Mouse (Mus musculus): ENCODE data around the gene Pex14. TPM values are rescaled to one million over a fixed set of nuclear protein-coding genes. Genes with fewer than 3 reads are reported as not detected.
A peak's percentile ranks its signal among the peaks of the same experiment; 100 is the strongest.

Pex14 gene
- total RNA-seq, 2 experiments from 2014 or later, result 52.1 to 55.0 TPM

DNA sequence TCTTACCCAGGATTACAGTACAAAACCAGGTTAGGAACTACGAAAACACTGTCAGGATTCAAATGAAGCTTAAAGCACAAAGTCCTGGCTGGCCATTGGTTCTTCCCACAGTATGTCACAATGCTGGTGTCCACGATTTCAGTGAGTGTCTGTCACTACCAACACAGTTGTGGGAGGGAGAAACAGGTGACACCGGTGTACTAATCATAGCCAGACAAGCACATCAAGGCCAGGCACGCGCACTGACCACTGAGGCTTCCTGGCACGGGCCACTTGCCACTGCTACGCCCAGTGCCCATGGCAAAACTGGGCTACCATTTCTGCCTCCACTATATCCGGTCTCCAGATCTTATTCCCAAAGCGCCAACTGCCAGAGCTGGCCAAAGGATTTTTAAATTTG, 40.0 kb downstream of the Pex14 start:
- DNase-seq (ENCODE audit: low spot score in 2 of 2), result no peak

DNA sequence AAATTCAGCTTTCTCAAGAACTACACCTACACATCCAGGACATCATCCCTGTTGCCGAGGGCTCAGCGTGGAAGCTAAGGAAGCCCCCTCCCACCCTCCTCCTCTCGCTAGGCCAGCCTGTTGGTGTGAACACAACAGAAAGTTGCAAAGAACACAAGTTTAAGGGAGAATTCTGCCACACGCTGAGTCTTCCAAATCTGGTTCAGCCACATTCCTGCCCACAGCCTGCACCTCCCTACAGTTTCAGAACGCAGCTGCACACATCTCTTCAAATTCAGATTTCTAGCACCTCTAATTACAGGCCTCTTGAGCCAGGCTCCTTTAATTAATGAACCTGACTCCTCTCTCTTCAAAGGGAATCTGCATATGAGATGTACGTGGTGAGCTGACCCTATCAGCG, 41.4 kb downstream of the Pex14 start:
- DNase-seq (ENCODE audit: low spot score in 2 of 2), result peak in 1 of 2 experiments; percentile 30

DNA sequence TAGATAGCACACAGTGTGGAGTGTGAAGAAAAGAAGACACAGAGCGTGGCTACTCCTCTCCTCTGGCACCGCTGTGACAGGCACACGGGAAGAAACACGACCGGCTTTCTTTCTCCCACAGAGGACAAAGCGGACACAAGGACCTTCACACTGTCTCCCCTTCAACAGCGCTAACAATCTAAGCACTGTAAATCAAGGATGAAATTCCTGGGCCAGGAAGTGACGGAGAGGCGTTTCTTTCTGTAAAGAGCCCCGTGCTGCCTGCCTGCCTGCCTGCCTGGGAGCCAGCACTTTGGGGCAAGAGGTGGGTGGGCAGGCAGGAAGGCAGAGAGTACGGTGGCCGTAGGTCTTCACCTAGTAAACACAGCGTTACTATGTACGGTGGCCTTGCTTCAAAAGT, 42.2 kb downstream of the Pex14 start:
- no peak for DNase-seq (ENCODE audit: low spot score in 2 of 2)

DNA sequence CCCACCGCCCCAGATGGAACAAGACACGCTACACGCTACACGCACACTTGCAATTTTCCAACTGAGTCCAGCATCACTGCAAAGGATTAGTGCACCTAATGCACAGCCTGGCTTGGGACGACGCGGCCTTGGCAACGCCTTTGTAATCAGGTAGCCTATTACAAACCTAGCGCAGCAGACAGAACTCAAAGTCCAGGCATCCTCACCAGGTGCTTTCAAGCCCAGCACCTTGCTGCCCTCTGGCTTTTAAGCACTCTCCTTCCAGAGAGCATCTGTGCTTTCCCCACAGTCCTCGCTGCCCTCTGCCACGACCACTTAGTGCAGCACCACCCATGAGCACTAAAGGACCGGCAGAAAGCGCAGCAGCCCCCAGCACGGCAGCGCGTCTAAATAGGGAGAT, 42.7 kb downstream of the Pex14 start:
- no peak for DNase-seq (ENCODE audit: low spot score in 2 of 2)

DNA sequence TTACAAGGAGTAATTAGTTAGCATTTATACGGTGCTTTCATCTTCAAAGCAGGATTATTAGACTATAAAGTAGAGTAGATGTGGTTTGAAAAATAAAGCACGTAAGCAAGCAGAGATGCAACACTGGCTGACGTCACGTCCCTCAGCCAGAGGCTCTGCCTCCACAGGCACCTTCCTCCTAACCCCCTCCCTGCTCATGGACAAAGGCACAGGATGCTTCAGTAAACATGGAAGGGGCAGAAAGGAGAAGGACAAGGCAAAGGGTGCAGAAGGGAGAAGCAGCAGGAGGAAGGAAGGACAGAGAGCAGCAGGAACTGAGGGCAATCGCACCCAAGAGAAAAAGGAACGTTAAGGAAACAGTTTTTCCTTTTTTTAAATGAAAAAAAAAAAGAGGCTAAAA, 43.8 kb downstream of the Pex14 start:
- DNase-seq (ENCODE audit: low spot score in 2 of 2), result no peak

DNA sequence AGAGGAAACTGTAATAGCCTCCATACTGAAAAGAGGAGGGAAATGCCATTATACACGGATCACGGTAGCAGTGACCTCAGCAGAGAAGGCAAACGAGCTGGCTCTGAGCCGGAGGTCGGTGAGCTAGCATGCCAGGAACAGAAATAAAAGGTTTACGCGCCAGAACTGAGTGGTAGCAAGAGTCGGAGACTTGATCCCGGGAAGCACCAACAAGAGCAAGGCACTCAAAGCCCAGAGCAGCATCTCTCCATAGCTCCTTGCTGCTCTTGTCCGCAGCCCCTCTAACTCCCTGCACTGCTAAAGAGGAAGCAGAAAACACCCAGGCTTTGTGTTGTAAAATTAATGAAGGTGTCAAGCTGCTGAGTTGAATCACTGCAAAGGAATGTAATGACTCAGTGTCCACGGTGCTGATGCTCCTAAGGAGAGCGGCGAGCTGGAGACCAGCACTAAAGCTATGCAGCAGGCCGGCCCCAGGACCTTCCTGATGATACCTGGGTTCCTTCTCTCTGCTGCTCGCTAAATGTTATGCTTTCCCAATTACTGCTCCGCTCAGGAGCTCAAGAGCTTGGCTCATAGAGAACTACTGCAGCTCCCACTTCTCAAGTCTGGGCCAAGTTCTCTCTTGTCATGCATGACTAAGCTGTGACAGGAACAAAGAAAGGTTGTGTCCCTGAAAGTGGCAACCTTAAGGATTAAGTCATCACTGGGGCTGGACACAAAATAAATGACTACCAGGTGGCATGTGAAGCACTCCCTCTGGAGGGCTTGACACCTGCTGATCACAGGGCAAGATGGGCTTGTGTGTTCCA, 50.1 kb downstream of the Pex14 start:
- no peak for DNase-seq (ENCODE audit: low spot score in 2 of 2)

DNA sequence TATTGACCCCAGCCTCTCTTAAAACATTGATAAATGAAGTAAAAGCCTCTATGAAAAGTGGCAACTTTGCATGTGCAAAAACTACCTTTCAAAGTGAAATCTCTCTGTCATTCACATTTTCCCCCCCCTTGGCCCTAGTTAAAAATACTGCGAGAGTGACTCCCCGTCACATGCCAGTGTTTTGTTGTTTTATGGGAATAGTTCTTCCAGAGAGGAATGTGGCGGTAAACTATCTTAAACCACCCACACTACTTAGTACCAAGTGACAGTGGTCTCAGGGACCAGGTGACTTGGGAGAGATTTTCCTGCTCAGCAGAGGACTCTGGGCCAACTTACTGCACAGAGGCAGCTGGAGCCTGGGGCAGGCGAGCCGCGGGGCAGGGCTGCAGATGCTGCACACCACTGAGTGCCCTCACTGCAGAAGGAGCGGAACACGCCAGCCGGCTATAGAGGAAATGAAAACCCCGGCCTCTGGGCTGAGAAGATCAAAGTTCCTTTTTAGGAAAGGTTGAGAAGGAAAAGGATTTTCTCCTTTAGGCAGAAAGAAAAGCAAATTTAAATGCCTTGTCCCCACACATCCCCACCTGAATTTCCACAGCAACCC, 50.9 kb downstream of the Pex14 start:
- DNase-seq (ENCODE audit: low spot score in 2 of 2), result no peak

DNA sequence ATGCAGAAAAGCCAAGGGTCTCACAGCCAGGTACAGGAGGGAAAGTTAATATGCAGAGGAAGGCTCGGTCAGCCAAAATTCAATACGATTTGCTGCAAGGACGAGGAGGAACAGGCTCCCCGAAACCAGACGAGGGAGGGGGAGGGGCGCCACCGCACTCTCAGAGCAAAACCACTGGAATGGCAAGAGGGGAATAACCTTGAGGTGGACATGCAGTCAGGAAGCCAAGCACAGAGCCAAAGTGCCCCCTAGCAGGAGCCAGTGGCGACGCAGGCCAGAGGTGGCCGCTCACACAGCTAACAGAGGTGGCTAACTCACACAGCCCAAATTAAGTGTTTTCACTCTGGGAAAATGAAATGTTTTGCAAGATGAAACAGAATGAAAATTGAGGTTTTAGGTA, 52.3 kb downstream of the Pex14 start:
- DNase-seq (ENCODE audit: low spot score in 2 of 2), result no peak

DNA sequence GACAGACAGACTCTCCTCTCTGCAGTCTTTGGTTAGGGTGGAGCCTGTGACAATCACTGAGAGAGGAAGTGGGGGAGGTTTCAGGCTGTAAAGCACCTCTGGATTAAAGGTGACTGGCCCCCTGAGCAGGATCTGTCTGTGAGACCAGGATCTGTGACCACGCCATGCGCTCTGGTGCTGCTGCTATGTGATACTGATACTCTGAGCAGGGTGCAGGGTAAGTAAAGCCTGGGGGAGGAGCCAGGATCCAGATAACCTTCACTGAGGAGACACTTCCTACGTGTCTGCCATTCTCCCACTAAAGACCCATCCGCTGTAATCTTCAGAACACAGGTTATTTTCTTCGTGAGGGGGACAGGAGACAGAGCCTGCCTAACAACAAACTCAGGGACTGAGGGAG, 53.8 kb downstream of the Pex14 start:
- no peak for DNase-seq (ENCODE audit: low spot score in 2 of 2)

DNA sequence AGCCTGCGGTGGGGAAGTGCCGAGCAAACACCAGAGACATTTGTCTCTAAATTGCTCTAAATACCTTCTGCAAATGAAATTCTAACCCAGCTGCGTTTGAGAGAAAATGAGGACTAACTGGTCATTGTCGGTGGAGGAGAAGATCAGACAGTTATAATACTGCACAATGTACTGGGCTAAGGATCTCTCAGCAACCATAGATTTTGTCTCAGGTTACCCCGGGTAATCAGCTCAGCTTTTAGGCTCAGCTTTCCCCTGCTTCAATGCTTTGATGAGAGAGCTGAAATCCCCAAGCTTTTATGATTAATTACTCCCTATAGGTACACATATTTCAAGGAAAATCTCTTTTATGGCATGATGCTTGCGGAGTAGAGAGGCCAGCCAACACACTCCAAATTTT, 59.4 kb downstream of the Pex14 start:
- no peak for DNase-seq (ENCODE audit: low spot score in 2 of 2)

DNA sequence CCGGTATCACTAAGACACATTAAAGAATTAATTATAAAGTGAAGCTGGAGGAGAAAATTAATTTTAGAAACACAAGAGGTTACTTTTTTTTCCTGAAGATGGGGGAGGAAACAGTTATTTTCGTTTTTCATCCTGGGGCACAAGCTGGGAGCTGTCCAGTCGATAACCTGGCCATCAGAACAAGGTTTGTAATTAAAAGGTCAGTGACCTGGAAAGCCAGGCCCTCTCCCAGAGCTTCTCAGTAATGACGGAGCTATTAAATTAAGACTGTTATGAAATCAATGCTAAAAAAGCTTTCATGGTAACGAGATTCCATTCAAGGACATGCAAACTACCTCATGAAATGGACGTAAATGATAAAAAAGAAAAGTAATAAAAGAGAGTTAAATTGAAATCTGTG, 62.0 kb downstream of the Pex14 start:
- no peak for DNase-seq (ENCODE audit: low spot score in 2 of 2)

DNA sequence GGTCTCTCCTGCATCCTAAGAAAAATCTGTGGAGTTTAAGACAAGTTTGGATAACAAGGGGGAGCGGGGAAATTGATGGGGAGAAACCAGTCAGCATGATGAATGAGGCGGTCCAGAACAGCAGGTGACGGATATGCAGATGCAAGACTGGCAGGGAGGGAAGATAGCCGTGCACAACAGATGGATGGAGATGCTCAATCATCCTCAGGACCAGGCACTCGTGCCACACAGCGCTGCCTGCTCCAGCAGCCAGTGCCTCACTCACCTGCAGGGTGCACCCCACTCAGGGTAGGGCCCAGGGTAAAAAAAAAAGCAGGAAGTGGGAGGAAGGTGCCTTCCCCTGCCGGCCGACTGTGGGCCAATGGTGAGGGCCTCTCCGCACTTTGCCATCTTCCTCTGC, 63.1 kb downstream of the Pex14 start:
- no peak for DNase-seq (ENCODE audit: low spot score in 2 of 2)

DNA sequence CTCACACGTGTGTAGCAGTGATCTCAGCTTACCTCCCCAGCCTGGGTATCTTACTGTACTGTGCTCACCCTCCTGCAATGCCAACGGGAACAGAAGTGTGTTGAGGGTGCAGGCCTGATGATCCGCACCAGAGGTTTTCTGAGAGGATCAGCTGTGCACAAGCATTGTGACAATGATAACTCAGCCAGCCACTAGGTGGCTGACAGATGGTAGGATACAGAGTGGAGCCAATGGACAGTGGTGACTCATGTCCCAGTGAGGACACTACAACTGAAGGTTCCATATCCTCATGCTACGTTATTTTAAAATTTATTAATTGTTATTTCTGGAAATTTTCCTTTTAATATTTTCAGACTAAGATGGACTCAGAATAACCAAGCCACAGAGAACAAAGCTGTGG, 68.2 kb downstream of the Pex14 start:
- DNase-seq (ENCODE audit: low spot score in 2 of 2), result no peak

DNA sequence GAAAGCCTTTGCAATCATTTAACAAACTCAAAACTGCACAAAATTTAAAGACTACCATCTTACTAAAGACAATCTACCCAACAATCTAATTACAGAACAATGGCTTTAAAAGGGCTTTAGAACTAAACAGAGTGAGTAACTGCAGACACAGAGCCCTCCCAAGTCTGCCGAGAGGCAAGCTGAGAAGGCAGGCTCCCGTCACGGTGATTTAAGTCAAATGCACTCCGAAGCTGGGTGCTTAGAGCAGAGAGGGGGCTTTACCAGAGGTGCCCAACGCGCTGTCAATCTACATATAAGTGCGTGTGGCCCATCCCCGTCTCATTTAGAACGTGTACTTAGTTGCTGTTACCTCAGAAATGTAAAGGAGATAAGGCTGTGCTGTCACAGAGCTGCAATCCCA, 72.1 kb downstream of the Pex14 start:
- DNase-seq (ENCODE audit: low spot score in 2 of 2), result no peak

DNA sequence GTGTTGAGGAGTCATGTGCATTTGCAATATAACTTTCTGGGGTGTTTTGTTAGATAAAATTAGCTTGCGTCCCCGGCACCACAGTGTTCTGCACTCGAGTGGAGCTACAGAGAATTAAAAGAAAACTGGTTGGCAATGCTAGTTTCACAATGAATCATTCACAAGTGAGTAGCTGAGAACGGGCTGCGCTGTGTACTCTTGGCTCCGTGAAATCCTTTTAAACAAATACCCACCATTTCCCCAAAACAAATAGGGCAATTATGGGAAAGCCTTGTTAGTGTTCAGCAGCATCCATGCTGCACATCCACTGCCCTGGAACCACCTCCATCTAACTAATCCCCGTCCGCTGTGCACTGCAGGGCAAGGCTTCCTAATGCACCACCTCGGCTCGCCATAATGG, 74.4 kb downstream of the Pex14 start:
- peak; percentile 6 to 12 for DNase-seq (ENCODE audit: low spot score in 2 of 2)

DNA sequence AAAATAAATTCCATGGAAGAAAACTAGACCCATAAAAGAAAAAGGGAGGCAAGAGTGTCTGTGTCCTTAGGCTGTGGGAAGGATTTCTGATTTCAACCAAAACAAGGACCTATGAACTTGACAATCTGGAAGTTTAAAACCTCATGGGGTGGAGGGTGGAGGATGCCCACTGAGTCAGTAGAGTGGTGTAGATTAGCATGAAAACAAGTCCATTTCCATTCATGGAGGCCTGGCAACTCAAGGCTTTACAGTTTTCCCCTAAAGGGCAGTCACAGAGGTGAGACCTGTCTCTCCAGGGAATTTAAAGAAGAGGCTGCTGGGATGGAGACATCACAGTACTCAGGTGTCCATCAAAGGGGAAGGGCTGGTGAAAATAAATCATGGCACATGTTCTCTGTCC, 78.7 kb downstream of the Pex14 start:
- DNase-seq (ENCODE audit: low spot score in 2 of 2), result no peak

DNA sequence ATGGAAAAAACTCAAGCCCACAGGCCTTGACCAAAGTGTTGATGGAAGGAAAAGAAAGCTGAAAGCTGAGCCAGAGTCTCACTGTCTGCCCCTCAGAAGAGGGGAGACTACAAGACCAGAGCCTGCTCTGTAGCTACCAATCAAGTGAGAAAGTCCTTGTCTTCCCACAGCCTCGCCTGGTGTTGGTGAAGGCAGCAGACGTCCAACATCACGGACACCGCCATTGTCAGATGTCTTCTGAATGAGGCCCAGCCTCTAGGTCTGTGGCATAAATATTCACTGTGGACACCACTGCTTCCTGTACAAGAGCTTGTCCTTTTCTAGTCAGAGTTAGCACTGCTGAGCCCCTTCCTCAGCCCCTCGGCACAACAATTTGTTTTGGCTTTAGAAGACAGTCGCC, 80.2 kb downstream of the Pex14 start:
- DNase-seq (ENCODE audit: low spot score in 2 of 2), result no peak

DNA sequence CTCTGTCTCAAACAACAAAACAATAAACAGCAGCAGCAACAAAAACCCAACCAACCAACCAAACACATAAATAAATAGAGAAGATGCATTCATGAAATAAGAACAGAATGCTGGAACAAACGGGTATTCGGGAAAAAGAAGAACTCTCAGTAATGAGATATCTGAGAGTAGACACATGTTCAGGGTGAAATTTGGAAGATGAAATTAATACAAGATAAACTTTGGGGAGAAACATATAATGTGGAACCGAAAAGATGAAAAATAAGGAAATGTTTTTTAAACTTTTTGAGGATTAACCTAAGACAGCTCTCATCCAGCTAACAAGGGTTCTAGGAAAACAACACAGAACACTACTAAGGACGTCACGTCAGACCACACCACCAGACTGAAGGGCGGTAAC, 92.9 kb downstream of the Pex14 start:
- DNase-seq (ENCODE audit: low spot score in 2 of 2), result no peak

DNA sequence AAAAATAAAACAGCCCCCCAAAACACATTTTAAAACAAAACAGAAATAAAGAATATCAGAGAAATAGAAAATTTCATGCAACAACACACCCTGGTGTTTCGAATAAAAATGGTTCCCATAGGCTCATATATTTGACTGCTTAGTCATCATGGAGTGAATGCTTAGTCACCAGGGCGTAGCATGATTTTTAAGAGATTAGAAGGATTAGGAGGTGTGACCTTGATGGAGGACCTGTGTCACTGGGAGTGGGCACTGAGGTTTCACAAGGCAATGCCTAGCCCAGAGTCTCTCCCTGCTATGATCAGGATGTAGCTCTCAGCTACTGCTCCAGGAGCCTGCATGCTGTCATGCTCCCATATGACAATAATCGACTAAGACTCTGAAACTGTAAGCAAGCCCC, 93.6 kb downstream of the Pex14 start:
- DNase-seq (ENCODE audit: low spot score in 2 of 2), result no peak

DNA sequence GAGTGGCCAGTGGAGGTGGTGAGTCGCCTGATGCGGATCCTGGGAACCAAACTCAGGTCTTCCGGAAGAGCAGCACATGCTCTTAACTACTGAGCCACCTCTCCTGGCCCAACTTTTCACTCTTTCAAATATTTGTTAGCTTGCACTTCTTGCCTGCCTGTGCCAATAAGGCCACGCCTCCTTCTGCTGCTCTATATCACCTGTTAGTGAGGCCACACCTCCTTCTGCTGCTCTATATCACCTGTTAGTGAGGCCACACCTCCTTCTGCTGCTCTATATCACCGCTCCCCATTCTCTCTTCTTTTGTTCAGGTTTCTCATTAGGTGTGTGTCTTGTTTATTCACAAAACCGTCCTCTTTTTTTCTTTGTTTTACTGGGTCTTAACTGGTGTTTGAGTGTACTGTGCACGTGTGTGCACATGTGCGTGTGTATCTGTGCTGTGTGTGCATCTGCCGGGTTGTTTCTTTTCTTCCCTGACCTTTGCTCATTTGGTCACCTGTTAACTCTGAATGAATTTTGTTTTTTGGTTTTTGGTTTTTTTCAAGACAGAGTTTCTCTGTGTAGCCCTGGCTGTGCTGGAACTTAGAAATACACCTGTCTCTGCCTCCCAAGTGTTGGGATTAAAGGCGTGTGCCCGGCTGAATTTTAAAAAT, 97.1 kb downstream of the Pex14 start:
- DNase-seq (ENCODE audit: low spot score in 2 of 2), result no peak

DNA sequence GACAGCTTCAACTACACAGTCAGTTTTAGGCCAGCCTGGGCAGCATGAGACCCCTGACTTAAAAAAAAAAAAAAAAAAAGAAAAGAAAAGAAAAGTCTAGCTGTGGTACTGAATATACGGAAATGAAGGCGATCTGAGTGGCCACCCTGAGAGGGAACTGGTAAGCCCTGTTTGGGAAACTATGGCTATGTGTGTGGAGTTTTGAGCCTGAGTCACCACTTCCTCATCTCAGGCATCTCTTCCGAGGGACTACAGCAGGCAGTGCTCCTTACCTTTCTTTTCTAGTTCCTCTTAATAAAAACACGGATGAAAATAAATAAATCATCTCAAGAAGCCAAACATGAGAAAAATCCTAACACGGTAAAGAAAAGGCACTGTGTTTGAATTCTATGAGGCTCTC, 98.2 kb downstream of the Pex14 start:
- no peak for DNase-seq (ENCODE audit: low spot score in 2 of 2)

DNA sequence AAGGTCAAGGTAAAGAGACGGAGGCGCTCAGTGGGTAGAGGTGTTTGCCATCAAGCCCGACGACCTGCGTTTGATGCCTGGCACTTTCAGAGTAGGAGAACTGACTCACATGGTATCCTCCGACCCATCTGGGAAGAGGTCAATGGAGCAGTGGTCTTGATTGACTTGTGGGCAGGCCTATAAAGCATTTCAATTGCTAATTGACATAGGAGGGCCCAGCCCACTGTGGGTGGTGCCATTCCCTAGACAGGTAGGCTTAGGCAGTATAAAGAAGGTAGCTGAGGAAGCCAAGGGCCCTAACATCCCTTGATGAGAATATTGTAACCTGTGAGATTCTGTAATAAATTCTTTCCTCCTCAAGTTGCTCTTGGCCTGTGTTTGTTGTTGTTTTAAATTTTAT, 98.9 kb downstream of the Pex14 start:
- no peak for DNase-seq (ENCODE audit: low spot score in 2 of 2)

DNA sequence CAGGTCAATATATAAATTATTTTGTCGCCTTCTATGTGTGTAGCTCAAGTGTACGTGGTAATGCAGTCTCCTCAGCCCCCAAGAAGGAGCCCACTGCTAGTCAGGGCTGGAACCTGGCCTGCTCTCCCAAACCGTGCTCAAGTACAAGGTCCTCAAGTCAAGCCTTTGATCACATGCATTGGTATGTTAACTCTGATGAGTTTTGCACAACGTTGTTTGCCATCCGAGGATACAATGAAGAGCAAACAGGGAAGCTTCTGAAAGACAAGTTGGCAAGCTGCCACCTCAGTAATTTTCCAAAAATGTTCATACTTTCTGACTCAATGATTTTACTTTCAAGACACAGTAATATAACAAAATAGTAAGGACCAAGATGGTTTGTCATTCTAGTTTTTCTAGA, 105.7 kb downstream of the Pex14 start:
- DNase-seq (ENCODE audit: low spot score in 2 of 2), result no peak
